Mouse (Mus musculus) mouse embryonic stem cell (cell line): Measurements from ENCODE around the gene Ccdc155.

ENCODE experiments used
- in situ Hi-C, 2 experiments: fragments of 300-500 bp; cut with MboI; formaldehyde crosslinking; loops; 1 replicate in 1 of 2; 3 replicates in 1 of 2; pipeline ENCODE4 v1.14.3; 2019 to 2020; ENCODE audit warnings: low sequenced_read_pairs in 2 of 2, low pct_unique_long_range_greater_than_20kb in 1 of 2, mixed read lengths in 1 of 2; ENCODE audit not compliant: unreplicated experiment in 1 of 2

The Ccdc155 gene

GRCm38 (mm10) chr7:45195341-45196175 lies 9.1 kb downstream of the Ccdc155 start:
- in situ Hi-C loops, result no loop called here

- in situ Hi-C loops, result no loop called here
Observed at GRCm38 (mm10) chr7:45193871-45194785, 10.6 kb downstream of the Ccdc155 start.

GRCm38 (mm10) chr7:45193406-45193805 lies 11.3 kb downstream of the Ccdc155 start:
- in situ Hi-C loops, result no loop called here

- in situ Hi-C loops, result no loop called here
Observed at GRCm38 (mm10) chr7:45192585-45193310, 11.9 kb downstream of the Ccdc155 start.

GRCm38 (mm10) chr7:45191803-45192363 lies 12.8 kb downstream of the Ccdc155 start:
- in situ Hi-C loops, result no loop called here

- in situ Hi-C loops, result no loop called here
Observed at GRCm38 (mm10) chr7:45191161-45191560, 13.5 kb downstream of the Ccdc155 start.

GRCm38 (mm10) chr7:45190186-45190585 lies 14.5 kb downstream of the Ccdc155 start:
- in situ Hi-C loops, result no loop called here

GRCm38 (mm10) chr7:45189600-45189999 lies 15.1 kb downstream of the Ccdc155 start:
- in situ Hi-C loops, result no loop called here

- in situ Hi-C loops, result no loop called here
Observed at GRCm38 (mm10) chr7:45185921-45186320, 18.8 kb downstream of the Ccdc155 start.

GRCm38 (mm10) chr7:45183672-45184071 lies 21.0 kb downstream of the Ccdc155 start:
- in situ Hi-C loops, result no loop called here

- in situ Hi-C loops, result no loop called here
Observed at GRCm38 (mm10) chr7:45182606-45183005, 22.1 kb downstream of the Ccdc155 start.

- in situ Hi-C loops, result no loop called here
Observed at GRCm38 (mm10) chr7:45182199-45182601, 22.5 kb downstream of the Ccdc155 start.

GRCm38 (mm10) chr7:45181540-45181939 lies 23.2 kb downstream of the Ccdc155 start:
- in situ Hi-C loops, result no loop called here

- in situ Hi-C loops, result no loop called here
Observed at GRCm38 (mm10) chr7:45180896-45181477, 23.7 kb downstream of the Ccdc155 start, which contains the start of gene Pth2. Gene Pth2 (plus strand): TSS chr7:45180995.

GRCm38 (mm10) chr7:45179469-45179868 lies 25.2 kb downstream of the Ccdc155 start, which contains the start of gene Gfy:
Gene Gfy (minus strand): TSS chr7:45179569.
- in situ Hi-C loops, result no loop called here

GRCm38 (mm10) chr7:45178550-45178949 lies 26.1 kb downstream of the Ccdc155 start:
- in situ Hi-C loops, result no loop called here

- in situ Hi-C loops, result no loop called here
Observed at GRCm38 (mm10) chr7:45176356-45176755, 28.3 kb downstream of the Ccdc155 start.

- in situ Hi-C loops, result no loop called here
Observed at GRCm38 (mm10) chr7:45175929-45176328, 28.8 kb downstream of the Ccdc155 start.
